Mouse (Mus musculus) ES-E14 (cell line): ENCODE measurements at regions not wholly inside any gene's neighbourhood (a gene's known extent, or its start where the extent isn't known, plus 50 kb on each side); places are given as distances from the start of the nearest gene placed in this dataset.

Experiments
- DNase-seq: peaks from one replicate; pipeline ENCODE4 v3.0.0-alpha.2; 2013; ENCODE audit warnings: low read depth, low spot score
- H3K27ac ChIP-seq: 2 replicates; pipeline ENCODE4 v1.5.1; 2012; ENCODE audit warnings: low read depth, mild to moderate bottlenecking, low read length, moderate library complexity, mixed read lengths; ENCODE audit not compliant: poor library complexity, insufficient read depth, severe bottlenecking
- H3K36me3 ChIP-seq: 2 replicates; pipeline ENCODE4 v1.6.1; 2012; ENCODE audit warnings: mild to moderate bottlenecking, low read length, moderate library complexity, mixed read lengths; ENCODE audit not compliant: control insufficient read depth, poor library complexity, insufficient read depth, severe bottlenecking
- H3K4me1 ChIP-seq, 2 experiments: fragments of 150-350 bp in 1 of 2; sonication (generic) in 1 of 2; 2 replicates each; pipeline ENCODE4 v1.6.1; 2012; ENCODE audit warnings: low read length in 2 of 2, mild to moderate bottlenecking in 1 of 2, mixed read lengths in 1 of 2; ENCODE audit not compliant: control insufficient read depth in 2 of 2, insufficient read depth in 2 of 2, poor library complexity in 1 of 2
- H3K4me3 ChIP-seq, 2 experiments: fragments of 150-350 bp in 1 of 2; sonication (generic) in 1 of 2; 2 replicates each; pipeline ENCODE4 v1.5.1; 2012; ENCODE audit warnings: low read length in 2 of 2, low read depth in 1 of 2, mild to moderate bottlenecking in 1 of 2, mixed read lengths in 1 of 2; ENCODE audit not compliant: insufficient read depth in 1 of 2, poor library complexity in 1 of 2, severe bottlenecking in 1 of 2
- H3K9ac ChIP-seq: 2 replicates; pipeline ENCODE4 v1.6.1; 2012; ENCODE audit warnings: low read depth, mild to moderate bottlenecking, low read length, mixed read lengths; ENCODE audit not compliant: poor library complexity, insufficient read depth, severe bottlenecking
- H3K9me3 ChIP-seq: fragments of 150-350 bp; sonication (generic); 2 replicates; pipeline ENCODE4 v1.6.1; 2012; ENCODE audit warnings: low read depth, mild to moderate bottlenecking, low read length; ENCODE audit not compliant: control insufficient read depth, insufficient read depth
- CHD2 ChIP-seq: IDR thresholded peaks from 2 replicates; pipeline ENCODE4 v1.6.1; 2014; ENCODE audit warnings: mild to moderate bottlenecking, low read depth, low read length, inconsistent platforms
- HCFC1 ChIP-seq: IDR thresholded peaks from 2 replicates; pipeline ENCODE4 v1.6.1; 2012; ENCODE audit warnings: low read length, inconsistent platforms, borderline replicate concordance; ENCODE audit not compliant: insufficient read depth
- MAFK ChIP-seq: IDR thresholded peaks from 2 replicates; pipeline ENCODE4 v1.6.1; 2014; ENCODE audit warnings: mild to moderate bottlenecking, low read depth, low read length, inconsistent platforms; ENCODE audit not compliant: insufficient read depth
- ZC3H11A ChIP-seq: IDR thresholded peaks from 2 replicates; pipeline ENCODE4 v1.6.1; 2012; ENCODE audit warnings: low read depth, mild to moderate bottlenecking, inconsistent platforms, low read length, borderline replicate concordance
- ZNF384 ChIP-seq: IDR thresholded peaks from 2 replicates; pipeline ENCODE4 v1.6.1; 2012; ENCODE audit warnings: low read depth, low read length, inconsistent platforms
- in situ Hi-C, 2 experiments: fragments of 600-800 bp; cut with MboI; formaldehyde crosslinking; loops; one replicate each; pipeline ENCODE4 v1.15.1; 2025; ENCODE audit warnings: low sequenced_read_pairs in 2 of 2, inconsistent platforms in 1 of 2; ENCODE audit not compliant: unreplicated experiment in 2 of 2

DNA sequence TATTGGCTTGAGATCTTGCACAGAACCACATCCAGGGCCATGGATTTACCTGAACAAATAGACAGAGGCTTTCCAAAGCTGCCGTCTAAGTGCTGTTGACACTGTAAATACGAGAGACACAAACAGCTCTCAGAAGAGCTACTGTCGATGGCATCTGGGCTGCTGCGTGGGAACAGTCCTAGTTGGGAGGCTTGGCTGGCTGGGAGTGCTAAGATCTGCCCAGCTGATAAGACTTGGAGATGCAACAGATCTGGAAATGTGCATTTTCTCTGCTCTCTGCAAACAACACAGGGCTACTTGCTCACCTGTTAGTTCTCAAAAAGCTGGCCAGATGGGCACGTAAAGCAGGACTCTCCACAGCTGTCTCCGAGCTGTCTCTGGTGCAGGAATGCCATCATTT lies 78.8 kb downstream of the Thnsl2 start:
- Histone ChIP-seq H3K9me3 (no peaks in the 10 kb centered on the region), H3K27ac (no peak overlapping the region), H3K36me3 (no peaks in the 10 kb centered on the region), H3K4me1 (no peaks in the 10 kb centered on the region), H3K4me3 (no peak overlapping the region), H3K9ac (no peak overlapping the region)
- no peak for TF ChIP-seq ZNF384
- DNase-seq = no peak
- in situ Hi-C loops = no loop called here

GRCm38 (mm10) chr6:71069229-71069628 lies 75.0 kb downstream of the Thnsl2 start:
- DNase-seq = no peak
- no peak overlapping the region for H3K9ac ChIP-seq

DNA sequence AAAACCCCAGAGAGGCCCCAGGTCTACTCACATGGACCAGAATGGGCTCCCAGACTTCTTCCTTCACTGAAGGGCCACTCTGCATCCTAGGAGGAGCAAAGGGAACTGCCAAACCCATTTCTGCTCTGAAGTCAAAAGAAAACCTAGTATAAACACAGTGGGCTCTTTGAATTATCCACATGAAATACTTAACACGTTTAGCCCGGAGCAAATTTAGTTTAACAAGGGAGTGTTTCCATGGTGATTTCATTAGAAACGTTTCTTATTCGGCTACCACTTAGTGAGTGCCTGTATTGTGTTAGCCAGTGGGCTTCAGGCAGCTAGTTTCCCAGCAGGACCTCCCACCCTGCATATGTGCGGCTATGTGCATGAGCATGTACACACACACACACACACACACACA lies 69.4 kb downstream of the Thnsl2 start:
- DNase-seq = no peak
- H3K4me3 ChIP-seq = no peak overlapping the region
- H3K4me1 ChIP-seq = no peaks in the 10 kb centered on the region
- no peaks in the 10 kb centered on the region for H3K36me3 ChIP-seq
- H3K27ac ChIP-seq = no peak overlapping the region
- in situ Hi-C loops = no loop called here
- H3K9me3 ChIP-seq = no peaks in the 10 kb centered on the region
- TF ChIP-seq ZNF384 = no peak
- TF ChIP-seq CHD2 = no peak
- TF ChIP-seq MAFK = no peak
- TF ChIP-seq ZC3H11A = no peak
- TF ChIP-seq HCFC1 = no peak
- H3K9ac ChIP-seq = no peak overlapping the region

More at GRCm38 (mm10) chr6:71069229-71069628, 75.0 kb downstream of the Thnsl2 start:
- no peak for TF ChIP-seq MAFK
- no peak for TF ChIP-seq ZNF384
- TF ChIP-seq CHD2 = no peak
- TF ChIP-seq ZC3H11A = no peak
- no peak for TF ChIP-seq HCFC1
- Histone ChIP-seq H3K36me3 (no peaks in the 10 kb centered on the region), H3K4me3 (no peak overlapping the region), H3K27ac (no peak overlapping the region), H3K4me1 (no peaks in the 10 kb centered on the region), H3K9me3 (no peaks in the 10 kb centered on the region)
- in situ Hi-C loops = no loop called here
